Mouse (Mus musculus) intestine, embryonic 16.5 days (tissue): ENCODE data around the gene Fcrl5. TPM values are rescaled to one million over a fixed set of nuclear protein-coding genes. Genes with fewer than 3 reads are reported as not detected.
A peak's percentile ranks its signal among the peaks of the same experiment; 100 is the strongest.

Experiments used
- ATAC-seq: fragments of 200-750 bp; cut with Nextera tagmentation; 2 replicates; pipeline ENCODE4 v1.8.0; 2017; ENCODE audit warnings: moderate TSS enrichment, moderate library complexity
- H3K27ac ChIP-seq: fragments of 300-500 bp; sonication (generic); 2 replicates; pipeline ENCODE4 v1.5.1; 2014; ENCODE audit warnings: mild to moderate bottlenecking, low read length
- H3K27me3 ChIP-seq: fragments of 300-500 bp; sonication (generic); replicated peaks from 2 replicates; pipeline ENCODE4 v1.6.1; 2014; ENCODE audit warnings: low read length, control low read depth, mixed read lengths; ENCODE audit not compliant: control insufficient read depth, insufficient read depth
- H3K36me3 ChIP-seq: fragments of 300-500 bp; sonication (generic); 2 replicates; pipeline ENCODE4 v1.6.1; 2014; ENCODE audit warnings: low read length, control low read depth; ENCODE audit not compliant: control insufficient read depth, insufficient read depth
- H3K4me1 ChIP-seq: fragments of 300-500 bp; sonication (generic); 2 replicates; pipeline ENCODE4 v1.6.1; 2014; ENCODE audit warnings: low read length, control low read depth, mixed read lengths; ENCODE audit not compliant: control insufficient read depth, insufficient read depth
- H3K4me2 ChIP-seq: fragments of 300-500 bp; sonication (generic); 2 replicates; pipeline ENCODE4 v1.6.1; 2014; ENCODE audit warnings: low read depth, low read length, control low read depth
- H3K4me3 ChIP-seq: fragments of 300-500 bp; sonication (generic); 2 replicates; pipeline ENCODE4 v1.5.1; 2014; ENCODE audit warnings: mild to moderate bottlenecking, low read length
- H3K9ac ChIP-seq: fragments of 300-500 bp; sonication (generic); 2 replicates; pipeline ENCODE4 v1.6.1; 2014; ENCODE audit warnings: low read depth, low read length
- H3K9me3 ChIP-seq: fragments of 300-500 bp; sonication (generic); 2 replicates; pipeline ENCODE4 v1.6.1; 2016; ENCODE audit warnings: low read length, control low read depth; ENCODE audit not compliant: control insufficient read depth
- WGBS: fragments of 180-500 bp; shearing (Covaris S2); extraction: QIAGEN DNeasy Blood & Tissue Kit; methylation state at CpG from one replicate; pipeline ENCODE4 v1.1.7; 2014; 5-methylcytosine and 5-hydroxymethylcytosine counted together
- polyA plus RNA-seq: library from polyadenylated mRNA; unstranded; fragments of >200 nt; fragmentation: Nextera tagmentation; extraction: Ambion mirVana; gene quantifications from 2 replicates; pipeline ENCODE4 v1.2.1, GENCODE M21; 2015

Gene Fcrl5
- polyA plus RNA-seq, 1 experiment from 2014 or later: not detected

DNA sequence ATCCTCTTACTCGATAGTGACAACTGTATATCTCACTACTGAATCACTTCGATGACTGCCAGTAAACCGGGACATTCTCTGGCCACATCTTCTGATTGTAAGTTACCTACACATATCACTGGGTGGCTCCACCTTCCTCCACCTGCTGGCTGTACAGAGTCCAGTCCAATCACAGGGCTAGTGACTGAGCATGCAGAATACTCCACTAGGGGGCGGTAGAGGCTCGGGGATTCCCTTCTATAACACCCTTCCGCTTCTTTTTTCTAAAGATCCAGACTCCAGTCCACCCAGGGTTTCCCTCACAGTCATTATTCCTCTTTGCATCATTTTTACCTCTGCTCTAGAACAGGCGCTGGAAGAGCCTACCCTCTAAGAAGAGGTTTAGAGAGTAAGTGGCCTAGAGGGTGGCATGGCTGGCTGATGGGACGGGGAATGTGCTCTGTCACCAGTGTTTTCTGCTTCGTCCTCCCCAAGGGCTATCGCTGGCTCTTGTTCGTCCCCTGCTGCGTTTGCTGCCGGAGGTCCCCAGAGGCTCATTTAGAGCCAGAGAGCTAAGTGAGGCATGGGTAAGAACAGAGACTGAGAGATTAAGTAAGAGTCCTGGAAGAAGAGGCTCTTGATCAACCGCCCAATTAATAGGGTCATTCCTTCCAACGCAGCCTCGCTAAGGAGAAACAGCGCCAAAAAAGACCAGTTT is 72.8 kb downstream of the Fcrl5 start:
- no peak overlapping the region for H3K4me2 ChIP-seq
- peak; percentile 72 for ATAC-seq
- no peaks in the 10 kb centered on the region for H3K36me3 ChIP-seq
- no peak overlapping the region for H3K4me3 ChIP-seq
- peak overlapping the region; percentile 36; the same call in 1 of the 2 replicates for H3K27ac ChIP-seq
- H3K27me3 ChIP-seq: no peaks in the 10 kb centered on the region
- H3K4me1 ChIP-seq: peaks cover 31% of the 10 kb centered on the region
- peak overlapping the region; percentile 36; the same call in 1 of the 2 replicates for H3K9ac ChIP-seq
- no peaks in the 10 kb centered on the region for H3K9me3 ChIP-seq
- WGBS: 26% methylated on average over 17 of the region's 17 CpGs

DNA sequence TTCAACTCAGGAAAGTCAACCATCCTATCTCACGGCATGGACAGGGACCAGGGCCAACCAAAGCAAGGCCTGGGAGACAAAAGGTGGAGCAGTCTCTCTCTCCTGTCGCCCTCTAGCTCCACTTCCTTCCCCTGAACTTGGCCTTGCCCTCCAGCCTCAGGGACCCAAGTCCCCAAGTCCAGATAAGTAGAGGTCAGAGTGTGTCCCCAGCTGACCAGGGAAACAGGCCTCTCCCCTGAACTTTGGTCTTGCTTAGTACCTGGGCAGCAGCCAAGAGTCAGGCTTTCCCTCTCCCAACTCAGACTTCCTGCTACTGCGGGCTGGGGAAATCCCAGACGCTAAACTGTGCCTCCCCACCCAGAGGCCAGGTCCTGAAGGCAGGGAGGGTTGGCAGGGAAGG is 73.5 kb downstream of the Fcrl5 start:
- Histone ChIP-seq H3K27ac (peak overlapping the region; percentile 66), H3K36me3 (no peaks in the 10 kb centered on the region), H3K4me1 (peaks cover 31% of the 10 kb centered on the region), H3K4me2 (0 out of 2 replicates have a peak overlapping the region, but pooled peaks have one; percentile 5), H3K4me3 (no peak overlapping the region), H3K27me3 (no peaks in the 10 kb centered on the region), H3K9ac (no peak overlapping the region), H3K9me3 (no peaks in the 10 kb centered on the region)
- WGBS: 28% methylated on average over 4 of the region's 4 CpGs
- peak; percentile 73 for ATAC-seq

GRCm38 (mm10) chr3:87510832-87511231 is 75.3 kb downstream of the Fcrl5 start:
- 89% methylated on average over 9 of the region's 9 CpGs for WGBS
- Histone ChIP-seq H3K27me3 (no peaks in the 10 kb centered on the region), H3K4me1 (peaks cover 40% of the 10 kb centered on the region), H3K4me2 (no peak overlapping the region), H3K4me3 (no peak overlapping the region), H3K36me3 (no peaks in the 10 kb centered on the region), H3K9me3 (no peaks in the 10 kb centered on the region), H3K9ac (no peak overlapping the region), H3K27ac (no peak overlapping the region)
- ATAC-seq: no peak

DNA sequence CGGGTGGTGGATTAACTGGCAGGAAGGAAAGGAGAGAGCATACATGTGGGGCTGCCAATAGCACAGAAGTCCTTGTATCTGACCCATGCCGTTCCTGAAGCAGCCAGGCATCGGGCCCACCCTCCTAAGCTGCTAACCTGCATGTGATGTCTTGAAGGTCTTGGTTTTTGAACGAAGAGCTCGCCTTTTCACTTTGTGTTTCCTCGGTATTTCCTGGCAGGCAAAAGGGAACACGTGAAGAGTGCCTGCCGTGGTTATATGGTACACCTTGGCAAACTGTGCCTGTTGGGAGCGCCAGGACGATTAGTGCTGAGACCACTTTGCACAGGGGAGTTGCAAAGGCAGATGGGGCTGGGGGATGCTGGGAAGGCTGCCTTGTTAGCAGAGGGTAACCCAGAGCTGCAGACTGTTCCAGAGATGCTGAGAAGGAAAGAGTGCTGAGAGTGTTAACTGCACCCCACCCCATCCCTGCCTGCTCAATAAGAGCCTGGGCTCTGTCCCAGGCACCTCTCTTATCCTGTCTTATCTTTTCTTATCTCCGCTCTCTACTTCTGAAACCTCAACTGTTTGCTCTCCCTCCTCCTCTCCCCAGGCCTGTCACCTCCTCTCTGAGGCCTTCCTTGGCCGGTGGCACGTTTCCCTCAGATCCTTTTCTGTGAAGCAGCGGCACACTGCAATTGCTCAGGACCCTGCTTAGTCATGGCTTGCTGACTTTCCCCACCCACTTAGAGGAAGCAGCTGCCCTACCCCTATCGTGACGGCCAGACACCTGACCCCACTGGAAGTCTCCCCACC is 76.6 kb downstream of the Fcrl5 start:
- Histone ChIP-seq H3K27ac (peak overlapping the region; percentile 23), H3K9ac (peak overlapping the region; percentile 1; the same call in 1 of the 2 replicates), H3K27me3 (no peaks in the 10 kb centered on the region), H3K4me2 (0 out of 2 replicates have a peak overlapping the region, but pooled peaks have one; percentile 3), H3K4me3 (no peak overlapping the region), H3K4me1 (peaks cover 41% of the 10 kb centered on the region), H3K9me3 (no peaks in the 10 kb centered on the region), H3K36me3 (no peaks in the 10 kb centered on the region)
- WGBS: 38% methylated on average over 16 of the region's 16 CpGs
- peak; percentile 66 for ATAC-seq

GRCm38 (mm10) chr3:87515567-87516081 is 80.1 kb downstream of the Fcrl5 start:
- 48% methylated on average over 13 of the region's 13 CpGs for WGBS
- peak; percentile 47 for ATAC-seq

GRCm38 (mm10) chr3:87518425-87518824 is 82.9 kb downstream of the Fcrl5 start:
- Histone ChIP-seq H3K27ac (no peak overlapping the region), H3K9ac (no peak overlapping the region), H3K4me1 (peaks cover 10% of the 10 kb centered on the region), H3K4me2 (no peak overlapping the region), H3K27me3 (no peaks in the 10 kb centered on the region), H3K36me3 (no peaks in the 10 kb centered on the region), H3K4me3 (no peak overlapping the region), H3K9me3 (no peaks in the 10 kb centered on the region)
- ATAC-seq: no peak

More at GRCm38 (mm10) chr3:87515567-87516081, 80.1 kb downstream of the Fcrl5 start:
- H3K27me3 ChIP-seq: no peaks in the 10 kb centered on the region
- no peak overlapping the region for H3K4me3 ChIP-seq
- H3K9ac ChIP-seq: peak overlapping the region; percentile 50; the same call in 1 of the 2 replicates
- H3K36me3 ChIP-seq: no peaks in the 10 kb centered on the region
- H3K27ac ChIP-seq: peak overlapping the region; percentile 69
- peak overlapping the region; percentile 41 for H3K4me2 ChIP-seq
- H3K9me3 ChIP-seq: no peaks in the 10 kb centered on the region
- H3K4me1 ChIP-seq: peaks cover 22% of the 10 kb centered on the region

DNA sequence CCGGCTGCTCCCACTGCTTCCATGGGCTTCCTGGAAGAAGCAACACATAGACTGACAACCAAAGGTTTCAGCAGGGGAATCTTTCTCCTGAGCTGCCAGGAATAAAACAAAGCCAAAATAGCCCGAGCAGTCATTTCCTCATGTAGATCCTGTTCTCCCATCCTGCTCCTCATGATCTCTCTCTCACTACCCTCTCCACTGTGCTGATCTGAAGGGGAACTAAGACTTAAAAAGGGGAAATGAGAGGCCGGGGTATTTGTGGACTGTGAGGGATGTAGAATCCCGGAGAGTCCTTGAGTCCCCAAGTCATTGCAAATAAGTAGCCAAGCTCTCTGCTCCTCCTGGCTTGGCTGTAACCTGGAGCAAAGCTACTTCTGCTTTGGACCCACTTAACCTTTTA is 85.6 kb downstream of the Fcrl5 start:
- Histone ChIP-seq H3K4me2 (no peak overlapping the region), H3K9me3 (no peaks in the 10 kb centered on the region), H3K4me3 (no peak overlapping the region), H3K4me1 (0 out of 2 replicates have a peak, but pooled peaks cover 3% of the 10 kb centered on the region), H3K27me3 (no peaks in the 10 kb centered on the region), H3K27ac (no peak overlapping the region), H3K36me3 (no peaks in the 10 kb centered on the region), H3K9ac (no peak overlapping the region)
- 73% methylated on average over 4 of the region's 4 CpGs for WGBS
- no peak for ATAC-seq

GRCm38 (mm10) chr3:87521833-87522232 is 86.3 kb downstream of the Fcrl5 start:
- no peaks in the 10 kb centered on the region for H3K9me3 ChIP-seq
- H3K9ac ChIP-seq: no peak overlapping the region
- no peak overlapping the region for H3K4me2 ChIP-seq
- H3K4me3 ChIP-seq: no peak overlapping the region
- no peaks in the 10 kb centered on the region for H3K36me3 ChIP-seq
- WGBS: 46% methylated on average over 1 of the region's 1 CpGs
- no peak for ATAC-seq
- no peak overlapping the region for H3K27ac ChIP-seq
- peaks cover 8% of the 10 kb centered on the region; the same call in 1 of the 2 replicates for H3K4me1 ChIP-seq
- H3K27me3 ChIP-seq: no peaks in the 10 kb centered on the region

GRCm38 (mm10) chr3:87523701-87524100 is 88.1 kb downstream of the Fcrl5 start:
- H3K4me1 ChIP-seq: peaks cover 15% of the 10 kb centered on the region; the same call in 1 of the 2 replicates
- ATAC-seq: no peak

More at GRCm38 (mm10) chr3:87523701-87524100, 88.1 kb downstream of the Fcrl5 start:
- no peak overlapping the region for H3K27ac ChIP-seq
- H3K9me3 ChIP-seq: no peaks in the 10 kb centered on the region
- no peak overlapping the region for H3K4me3 ChIP-seq
- H3K9ac ChIP-seq: no peak overlapping the region
- H3K27me3 ChIP-seq: no peaks in the 10 kb centered on the region
- peaks cover under 1% of the 10 kb centered on the region; the same call in 1 of the 2 replicates for H3K36me3 ChIP-seq
- no peak overlapping the region for H3K4me2 ChIP-seq
- WGBS: 90% methylated on average over 9 of the region's 9 CpGs
